Mouse (Mus musculus) lung, embryonic 14.5 days (tissue): ENCODE data around the gene Negr1. TPM values are rescaled to one million over a fixed set of nuclear protein-coding genes. Genes with fewer than 3 reads are reported as not detected.

Source experiments
- ATAC-seq: fragments of 200-750 bp; cut with Nextera tagmentation; 2 replicates; pipeline ENCODE4 v1.8.0; 2017; ENCODE audit warnings: mild to moderate bottlenecking, moderate TSS enrichment, moderate library complexity; ENCODE audit not compliant: insufficient read depth
- DNase-seq: peaks from one replicate; pipeline ENCODE4 v3.0.0-alpha.2; 2015
- H3K27ac ChIP-seq: fragments of 300-500 bp; sonication (generic); 2 replicates; pipeline ENCODE4 v1.5.1; 2014; ENCODE audit warnings: low read depth, mild to moderate bottlenecking, moderate library complexity
- H3K27me3 ChIP-seq: fragments of 300-500 bp; sonication (generic); 2 replicates; pipeline ENCODE4 v1.6.1; 2014; ENCODE audit warnings: low read length, control low read depth; ENCODE audit not compliant: insufficient read depth
- H3K36me3 ChIP-seq: fragments of 300-500 bp; sonication (generic); 2 replicates; pipeline ENCODE4 v1.6.1; 2014; ENCODE audit warnings: control low read depth; ENCODE audit not compliant: insufficient read depth
- H3K4me1 ChIP-seq: fragments of 300-500 bp; sonication (generic); 2 replicates; pipeline ENCODE4 v1.6.1; 2014; ENCODE audit warnings: antibody characterized with exemption, control low read depth; ENCODE audit not compliant: insufficient read depth
- H3K4me2 ChIP-seq: fragments of 300-500 bp; sonication (generic); 2 replicates; pipeline ENCODE4 v1.6.1; 2014; ENCODE audit warnings: mild to moderate bottlenecking
- H3K4me3 ChIP-seq: fragments of 300-500 bp; sonication (generic); 2 replicates; pipeline ENCODE4 v1.5.1; 2014; ENCODE audit warnings: low read depth, low read length
- H3K9ac ChIP-seq: fragments of 300-500 bp; sonication (generic); 2 replicates; pipeline ENCODE4 v1.6.1; 2014
- H3K9me3 ChIP-seq: fragments of 300-500 bp; sonication (generic); 2 replicates; pipeline ENCODE4 v1.6.1; 2016; ENCODE audit warnings: low read depth, low read length, control low read depth
- CTCF ChIP-seq: IDR thresholded peaks from 2 replicates; pipeline ENCODE4 v1.5.1; 2016; ENCODE audit warnings: antibody characterized with exemption, low read depth
- WGBS: fragments of 180-500 bp; shearing (Covaris S2); extraction: QIAGEN DNeasy Blood & Tissue Kit; methylation state at CpG from one replicate; pipeline ENCODE4 v1.1.7; 2014; 5-methylcytosine and 5-hydroxymethylcytosine counted together
- polyA plus RNA-seq: library from polyadenylated mRNA; unstranded; fragments of >200 nt; fragmentation: Nextera tagmentation; extraction: Ambion mirVana; gene quantifications from 2 replicates; pipeline ENCODE4 v1.2.1, GENCODE M21; 2014

Negr1 gene
- polyA plus RNA-seq, 1 experiment from 2014 or later: 7.8 TPM

- Histone ChIP-seq H3K4me1 (no peaks in the 10 kb centered on the region), H3K9me3 (no peaks in the 10 kb centered on the region), H3K4me3 (no peak overlapping the region), H3K27me3 (no peaks in the 10 kb centered on the region), H3K27ac (no peak overlapping the region), H3K36me3 (no peaks in the 10 kb centered on the region), H3K9ac (no peak overlapping the region), H3K4me2 (no peak overlapping the region)
- no peak for TF ChIP-seq CTCF
- no peak for ATAC-seq
- WGBS: 41% methylated on average over 1 of the region's 1 CpGs
- DNase-seq: no peak
These were observed 693.9 kb downstream of the Negr1 start for GRCm38 (mm10) chr3:157255446-157255845.

GRCm38 (mm10) chr3:157255863-157256262 is 694.3 kb downstream of the Negr1 start:
- Histone ChIP-seq H3K27ac (no peak overlapping the region), H3K9ac (no peak overlapping the region), H3K4me1 (no peaks in the 10 kb centered on the region), H3K9me3 (no peaks in the 10 kb centered on the region), H3K4me2 (no peak overlapping the region), H3K27me3 (no peaks in the 10 kb centered on the region), H3K4me3 (no peak overlapping the region), H3K36me3 (no peaks in the 10 kb centered on the region)
- DNase-seq (no peak), ATAC-seq (no peak; the same call in 1 of the 2 replicates)
- TF ChIP-seq CTCF: no peak
- WGBS: 30% methylated on average over 3 of the region's 3 CpGs

- no peak overlapping the region for H3K9ac ChIP-seq
- H3K9me3 ChIP-seq: no peaks in the 10 kb centered on the region
- no peaks in the 10 kb centered on the region for H3K36me3 ChIP-seq
- TF ChIP-seq CTCF: no peak
- no peak for ATAC-seq
- H3K27ac ChIP-seq: no peak overlapping the region
- no peaks in the 10 kb centered on the region for H3K4me1 ChIP-seq
- DNase-seq: no peak
- WGBS: 66% methylated on average over 4 of the region's 4 CpGs
- no peaks in the 10 kb centered on the region for H3K27me3 ChIP-seq
- no peak overlapping the region for H3K4me2 ChIP-seq
- H3K4me3 ChIP-seq: no peak overlapping the region
These were observed 707.1 kb downstream of the Negr1 start for GRCm38 (mm10) chr3:157268742-157269141.

- H3K4me2 ChIP-seq: no peak overlapping the region
- no peaks in the 10 kb centered on the region for H3K27me3 ChIP-seq
- no peak for DNase-seq
- H3K4me3 ChIP-seq: no peak overlapping the region
- no peak overlapping the region for H3K27ac ChIP-seq
- no peak for TF ChIP-seq CTCF
- H3K4me1 ChIP-seq: no peaks in the 10 kb centered on the region
- H3K9me3 ChIP-seq: no peaks in the 10 kb centered on the region
- H3K36me3 ChIP-seq: no peaks in the 10 kb centered on the region
- H3K9ac ChIP-seq: no peak overlapping the region
- ATAC-seq: no peak
These were observed 710.8 kb downstream of the Negr1 start for GRCm38 (mm10) chr3:157272379-157272778.

GRCm38 (mm10) chr3:157274143-157274542 is 712.5 kb downstream of the Negr1 start:
- H3K4me2 ChIP-seq: no peak overlapping the region
- no peak for ATAC-seq
- H3K27ac ChIP-seq: no peak overlapping the region
- no peak for TF ChIP-seq CTCF
- no peaks in the 10 kb centered on the region for H3K4me1 ChIP-seq
- no peak overlapping the region for H3K9ac ChIP-seq
- no peaks in the 10 kb centered on the region for H3K27me3 ChIP-seq
- WGBS: 85% methylated on average over 1 of the region's 1 CpGs
- no peaks in the 10 kb centered on the region for H3K9me3 ChIP-seq
- H3K36me3 ChIP-seq: no peaks in the 10 kb centered on the region
- no peak for DNase-seq
- H3K4me3 ChIP-seq: no peak overlapping the region

- Histone ChIP-seq H3K4me3 (no peak overlapping the region), H3K4me1 (no peaks in the 10 kb centered on the region), H3K9ac (no peak overlapping the region), H3K36me3 (no peaks in the 10 kb centered on the region), H3K4me2 (no peak overlapping the region), H3K27ac (no peak overlapping the region), H3K27me3 (no peaks in the 10 kb centered on the region), H3K9me3 (no peaks in the 10 kb centered on the region)
- no peak for ATAC-seq
- TF ChIP-seq CTCF: no peak
- DNase-seq: no peak
These were observed 718.1 kb downstream of the Negr1 start for GRCm38 (mm10) chr3:157279717-157280116.

GRCm38 (mm10) chr3:157281259-157281658 is 719.7 kb downstream of the Negr1 start:
- TF ChIP-seq CTCF: no peak
- Histone ChIP-seq H3K4me3 (no peak overlapping the region), H3K9me3 (no peaks in the 10 kb centered on the region), H3K9ac (no peak overlapping the region), H3K27ac (no peak overlapping the region), H3K4me2 (no peak overlapping the region), H3K36me3 (no peaks in the 10 kb centered on the region), H3K27me3 (no peaks in the 10 kb centered on the region), H3K4me1 (no peaks in the 10 kb centered on the region)
- no peak for DNase-seq
- ATAC-seq: no peak

- no peaks in the 10 kb centered on the region for H3K9me3 ChIP-seq
- H3K36me3 ChIP-seq: no peaks in the 10 kb centered on the region
- H3K4me2 ChIP-seq: no peak overlapping the region
- no peak overlapping the region for H3K27ac ChIP-seq
- WGBS: 75% methylated on average over 1 of the region's 1 CpGs
- no peak for TF ChIP-seq CTCF
- no peak for ATAC-seq
- no peak for DNase-seq
- H3K4me3 ChIP-seq: no peak overlapping the region
- H3K27me3 ChIP-seq: no peaks in the 10 kb centered on the region
- H3K4me1 ChIP-seq: no peaks in the 10 kb centered on the region
- H3K9ac ChIP-seq: no peak overlapping the region
These were observed 729.7 kb downstream of the Negr1 start for GRCm38 (mm10) chr3:157291286-157291685.
